Mouse (Mus musculus) heart, postnatal 0 days (tissue): ENCODE results near the gene Myzap.

ENCODE experiments used
- CTCF ChIP-seq: IDR thresholded peaks from 2 replicates; pipeline ENCODE4 v1.5.1; 2016; ENCODE audit warnings: antibody characterized with exemption, control low read depth, low read depth
- EP300 ChIP-seq: IDR thresholded peaks from 2 replicates; pipeline ENCODE4 v1.6.1; 2016; ENCODE audit warnings: antibody characterized with exemption, low read depth

DNA sequence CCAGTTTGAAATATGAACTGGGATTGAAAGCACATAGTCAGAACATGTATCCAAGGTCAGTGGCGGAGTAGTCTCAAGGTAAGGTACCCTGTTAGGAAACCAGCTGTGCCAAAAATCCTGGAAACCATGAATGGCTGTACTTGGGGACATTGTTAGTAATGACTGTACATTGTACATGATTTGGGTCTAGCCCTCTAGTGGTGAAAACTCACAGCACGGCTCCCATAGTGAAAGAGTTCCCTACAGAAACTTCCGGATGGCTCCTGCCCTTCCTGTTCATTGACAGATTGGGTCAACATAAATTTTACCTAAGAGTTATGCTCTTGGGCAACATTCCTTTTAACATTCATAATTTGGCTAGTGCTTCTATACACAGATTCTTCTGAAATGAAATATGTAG, 126.0 kb downstream of the Myzap start:
- TF ChIP-seq CTCF (peak; percentile 56), EP300 (no peak)
